Mouse (Mus musculus) myocyte (in vitro differentiated cells): ENCODE results near the gene Fcrlb.

Source experiments
- MYOG ChIP-seq, 3 experiments: IDR thresholded peaks; one replicate each; pipeline ENCODE4 v1.6.1; 2011; ENCODE audit warnings: control low read depth in 2 of 3, low read depth in 2 of 3, mild to moderate bottlenecking in 2 of 3; ENCODE audit not compliant: insufficient read length in 2 of 3, control insufficient read depth in 1 of 3, insufficient read depth in 1 of 3
- TCF12 ChIP-seq: IDR thresholded peaks from one replicate; pipeline ENCODE4 v1.6.1; 2011; ENCODE audit warnings: mild to moderate bottlenecking, control low read depth; ENCODE audit not compliant: poor library complexity, insufficient read depth, severe bottlenecking

DNA sequence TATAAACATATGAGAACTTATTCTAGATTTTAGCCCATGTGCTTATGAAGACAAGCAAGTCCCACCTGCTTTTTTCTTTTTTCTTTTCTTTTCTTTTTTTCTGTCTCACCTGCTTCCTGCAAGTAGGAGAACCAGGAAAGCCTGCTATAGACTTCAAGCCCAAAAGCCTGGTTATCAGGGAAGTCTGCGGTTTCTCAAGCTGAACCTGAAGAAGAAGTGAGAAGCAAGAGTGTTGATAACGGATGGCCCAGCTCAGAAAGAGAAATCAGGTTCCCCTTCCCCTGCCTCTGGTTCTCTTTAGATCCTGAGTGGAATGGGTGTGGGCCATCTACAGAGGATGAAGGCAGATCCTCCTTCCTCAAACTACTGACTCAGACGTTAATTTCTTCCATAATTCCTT is 19.3 kb upstream of the Fcrlb start:
- no peak for TF ChIP-seq MYOG (IDR thresholded peaks at IDR 0.05; ENCODE audit: control insufficient read depth in 1 of 3, insufficient read depth in 1 of 3, insufficient read length in 2 of 3, low read depth in 2 of 3)
- TF ChIP-seq TCF12 = no peak
